Mouse (Mus musculus): ENCODE results near the gene Gchfr. TPM values are rescaled to one million over a fixed set of nuclear protein-coding genes. Genes with fewer than 3 reads are reported as not detected.

Gene Gchfr
- total and polyA plus RNA-seq, 3 experiments: 1.1 to 18.2 (median 1.8) TPM

GRCm38 (mm10) chr2:119189029-119189710 is 21.6 kb downstream of the Gchfr start:
- peaks cover 4 to 27% of the 10 kb centered on the region in 2 experiments for H3K36me3 ChIP-seq (replicated peaks in 1 of 2; ENCODE audit: control insufficient read depth in 1 of 2, insufficient read depth in 1 of 2, low read length in 1 of 2)
- dilution Hi-C loops (cut with MboI; ENCODE audit: extremely low pct_ligation_motif_present, extremely low pct_unique_long_range_greater_than_20kb, low sequenced_read_pairs): no loop called here

GRCm38 (mm10) chr2:119190969-119191368 is 23.4 kb downstream of the Gchfr start:
- DNase-seq (ENCODE audit: extremely low read depth): no peak
- no peak for TF ChIP-seq JUN (IDR thresholded peaks at IDR 0.05; ENCODE audit: insufficient read depth, low read depth, low read length)
- no peak for TF ChIP-seq IRF4 (IDR thresholded peaks at IDR 0.05; ENCODE audit: low read depth, low read length)
- TF ChIP-seq MAX (IDR thresholded peaks at IDR 0.05; ENCODE audit: low read length): no peak
- TF ChIP-seq UBTF (IDR thresholded peaks at IDR 0.05; ENCODE audit: low read depth, low read length): no peak
- no peak for TF ChIP-seq BHLHE40 (IDR thresholded peaks at IDR 0.05; ENCODE audit: low read depth, low read length)
- no peak for TF ChIP-seq E2F4 (IDR thresholded peaks at IDR 0.05; ENCODE audit: insufficient replicate concordance, low read depth, low read length)
- TF ChIP-seq MAFK (IDR thresholded peaks at IDR 0.05; ENCODE audit: insufficient replicate concordance, low read length): no peak
- no peak for TF ChIP-seq POLR2A (IDR thresholded peaks at IDR 0.05; ENCODE audit: low read depth, low read length)
- TF ChIP-seq EP300 (IDR thresholded peaks at IDR 0.05; ENCODE audit: low read length): no peak
- no peak for TF ChIP-seq MEF2A (IDR thresholded peaks at IDR 0.05; ENCODE audit: borderline replicate concordance, low read depth, low read length)
- no peak for TF ChIP-seq RAD21 (IDR thresholded peaks at IDR 0.05; ENCODE audit: low read depth, low read length)
- TF ChIP-seq NELFE (IDR thresholded peaks at IDR 0.05; ENCODE audit: low read depth, low read length): no peak
- TF ChIP-seq CHD2 (IDR thresholded peaks at IDR 0.05; ENCODE audit: low read length): no peak
- no peak for TF ChIP-seq ELF1 (IDR thresholded peaks at IDR 0.05; ENCODE audit: low read depth, low read length)
- TF ChIP-seq SMC3 (IDR thresholded peaks at IDR 0.05; ENCODE audit: low read depth, low read length): no peak
- no peak for TF ChIP-seq KAT2A (IDR thresholded peaks at IDR 0.05; ENCODE audit: insufficient replicate concordance, low read length)
- no peak for TF ChIP-seq USF2 (conservative IDR thresholded peaks at IDR 0.05; ENCODE audit: low read depth, low read length)
- Histone ChIP-seq H3K9ac (ENCODE audit: insufficient read depth, low read depth) (no peak overlapping the region), H3K79me2 (replicated peaks; ENCODE audit: control insufficient read depth, extremely low read depth, insufficient read depth, poor library complexity, severe bottlenecking) (no peaks in the 10 kb centered on the region), H3K27ac (ENCODE audit: insufficient read depth, low read depth) (no peak overlapping the region), H3K27me3 (replicated peaks) (no peaks in the 10 kb centered on the region), H3K4me2 (ENCODE audit: insufficient read depth, low read depth, poor library complexity, severe bottlenecking) (no peak overlapping the region), H3K9me3 (replicated peaks; ENCODE audit: low read length) (no peaks in the 10 kb centered on the region), H3K4me1 (ENCODE audit: control insufficient read depth in 1 of 2, insufficient read depth in 2 of 2) (peaks cover 2 to 11% of the 10 kb centered on the region in 2 experiments; a peak in 2 of 4 replicates), H3K36me3 (replicated peaks in 1 of 2; ENCODE audit: control insufficient read depth in 1 of 2, insufficient read depth in 1 of 2, low read length in 1 of 2) (peaks cover under 1 to 11% of the 10 kb centered on the region in 2 experiments), H3K4me3 (replicated peaks in 1 of 3; ENCODE audit: low read depth in 2 of 3, low read length in 2 of 3, poor library complexity in 1 of 3) (no peak overlapping the region)
- dilution Hi-C loops (cut with MboI; ENCODE audit: extremely low pct_ligation_motif_present, extremely low pct_unique_long_range_greater_than_20kb, low sequenced_read_pairs): no loop called here
- in situ Hi-C loops (cut with MboI; ENCODE audit: low pct_ligation_motif_present, low pct_unique_long_range_greater_than_20kb, low sequenced_read_pairs): loop anchor here (10.0 to 25.0 kb wide), 3 partner anchors 46 to 429 kb away; partner anchors contain the start of genes Ccdc9b and Phgr1

More at GRCm38 (mm10) chr2:119189029-119189710, 21.6 kb downstream of the Gchfr start:
- H3K27me3 ChIP-seq (replicated peaks): no peaks in the 10 kb centered on the region
- DNase-seq (ENCODE audit: extremely low read depth): peak; percentile 85
- no peaks in the 10 kb centered on the region for H3K79me2 ChIP-seq (replicated peaks; ENCODE audit: control insufficient read depth, extremely low read depth, insufficient read depth, poor library complexity, severe bottlenecking)
- H3K9me3 ChIP-seq (replicated peaks; ENCODE audit: low read length): no peaks in the 10 kb centered on the region
- TF ChIP-seq ZKSCAN1 (IDR thresholded peaks at IDR 0.05; ENCODE audit: borderline replicate concordance, low read depth, low read length): no peak
- TF ChIP-seq NELFE (IDR thresholded peaks at IDR 0.05; ENCODE audit: low read depth, low read length): no peak
- peak; percentile 93 for TF ChIP-seq SMC3 (IDR thresholded peaks at IDR 0.05; ENCODE audit: low read depth, low read length)
- TF ChIP-seq ELF1 (IDR thresholded peaks at IDR 0.05; ENCODE audit: low read depth, low read length): peak; percentile 38; the same call in 1 of the 2 replicates
- TF ChIP-seq RCOR1 (conservative IDR thresholded peaks at IDR 0.05; ENCODE audit: low read depth, low read length): no peak
- no peak for TF ChIP-seq MEF2A (IDR thresholded peaks at IDR 0.05; ENCODE audit: borderline replicate concordance, low read depth, low read length)
- TF ChIP-seq UBTF (IDR thresholded peaks at IDR 0.05; ENCODE audit: low read depth, low read length): no peak
- TF ChIP-seq JUN (IDR thresholded peaks at IDR 0.05; ENCODE audit: insufficient read depth, low read depth, low read length): no peak
- no peak for TF ChIP-seq POLR2A (IDR thresholded peaks at IDR 0.05; ENCODE audit: low read depth, low read length)
- no peak for TF ChIP-seq PAX5 (IDR thresholded peaks at IDR 0.05; ENCODE audit: low read length)
- TF ChIP-seq TBP (conservative IDR thresholded peaks at IDR 0.05; ENCODE audit: low read depth, low read length): no peak
- TF ChIP-seq MYC (IDR thresholded peaks at IDR 0.05; ENCODE audit: low read depth, low read length): 0 out of 2 replicates have a peak, but pooled peaks have one; percentile 2
- no peak for TF ChIP-seq E2F4 (IDR thresholded peaks at IDR 0.05; ENCODE audit: insufficient replicate concordance, low read depth, low read length)
- no peak for TF ChIP-seq EP300 (IDR thresholded peaks at IDR 0.05; ENCODE audit: low read length)
- TF ChIP-seq ZC3H11A (IDR thresholded peaks at IDR 0.05; ENCODE audit: low read depth, low read length): peak; percentile 70
- no peak for TF ChIP-seq KAT2A (IDR thresholded peaks at IDR 0.05; ENCODE audit: insufficient replicate concordance, low read length)
- TF ChIP-seq ZNF384 (IDR thresholded peaks at IDR 0.05; ENCODE audit: low read depth, low read length): no peak
- TF ChIP-seq HCFC1 (IDR thresholded peaks at IDR 0.05; ENCODE audit: low read depth, low read length): no peak
- TF ChIP-seq CHD1 (IDR thresholded peaks at IDR 0.05; ENCODE audit: low read depth, low read length): no peak
- TF ChIP-seq CTCF (conservative IDR thresholded peaks at IDR 0.05 in 1 of 2, IDR thresholded peaks at IDR 0.05 in 1 of 2; ENCODE audit: low read depth in 2 of 2, low read length in 2 of 2): peak; percentile 78 to 97
- no peak for TF ChIP-seq POLR2AphosphoS2 (IDR thresholded peaks at IDR 0.05; ENCODE audit: low read depth, low read length)
- TF ChIP-seq MAZ (IDR thresholded peaks at IDR 0.05; ENCODE audit: low read depth, low read length): no peak
- no peak for TF ChIP-seq ETS1 (conservative IDR thresholded peaks at IDR 0.05; ENCODE audit: low read depth, low read length)
- TF ChIP-seq USF2 (conservative IDR thresholded peaks at IDR 0.05; ENCODE audit: low read depth, low read length): no peak
- peak; percentile 100 for TF ChIP-seq RAD21 (IDR thresholded peaks at IDR 0.05; ENCODE audit: low read depth, low read length)
- TF ChIP-seq GABPA (IDR thresholded peaks at IDR 0.05; ENCODE audit: insufficient replicate concordance, low read depth, low read length): no peak
- TF ChIP-seq TCF12 (IDR thresholded peaks at IDR 0.05; ENCODE audit: low read depth, low read length): peak; percentile 24; the same call in 1 of the 2 replicates
- TF ChIP-seq MXI1 (IDR thresholded peaks at IDR 0.05; ENCODE audit: low read depth, low read length): peak; percentile 45; the same call in 1 of the 2 replicates
- TF ChIP-seq JUND (conservative IDR thresholded peaks at IDR 0.05; ENCODE audit: low read depth, low read length): no peak
- TF ChIP-seq IRF4 (IDR thresholded peaks at IDR 0.05; ENCODE audit: low read depth, low read length): peak; percentile 55
- TF ChIP-seq SIN3A (IDR thresholded peaks at IDR 0.05; ENCODE audit: low read length): 0 out of 2 replicates have a peak, but pooled peaks have one; percentile 19
- TF ChIP-seq USF1 (IDR thresholded peaks at IDR 0.05; ENCODE audit: low read depth, low read length): no peak
- TF ChIP-seq MAX (IDR thresholded peaks at IDR 0.05; ENCODE audit: low read length): no peak
- no peak for TF ChIP-seq CHD2 (IDR thresholded peaks at IDR 0.05; ENCODE audit: low read length)
- peak; percentile 58 for TF ChIP-seq BHLHE40 (IDR thresholded peaks at IDR 0.05; ENCODE audit: low read depth, low read length)
- TF ChIP-seq ZMIZ1 (IDR thresholded peaks at IDR 0.05; ENCODE audit: low read depth, low read length): no peak
- TF ChIP-seq MAFK (IDR thresholded peaks at IDR 0.05; ENCODE audit: insufficient replicate concordance, low read length): no peak
- peak; percentile 21; the same call in 1 of the 2 replicates for TF ChIP-seq NRF1 (IDR thresholded peaks at IDR 0.05; ENCODE audit: low read depth, low read length)
- peak overlapping the region; percentile 33 to 42 (median 42) for H3K4me3 ChIP-seq (replicated peaks in 1 of 3; ENCODE audit: low read depth in 2 of 3, low read length in 2 of 3, poor library complexity in 1 of 3)
- in situ Hi-C loops (cut with MboI; ENCODE audit: low pct_ligation_motif_present, low pct_unique_long_range_greater_than_20kb, low sequenced_read_pairs): loop anchor here (5.0 to 25.0 kb wide), 4 partner anchors 64 to 427 kb away; partner anchors contain the start of genes Ccdc9b and Phgr1
- peaks cover 0 to 8% of the 10 kb centered on the region in 2 experiments; a peak in 2 of 4 replicates for H3K4me1 ChIP-seq (ENCODE audit: control insufficient read depth in 1 of 2, insufficient read depth in 2 of 2)
- peak overlapping the region; percentile 34 for H3K27ac ChIP-seq (ENCODE audit: insufficient read depth, low read depth)
- peak overlapping the region; percentile 79 for H3K4me2 ChIP-seq (ENCODE audit: insufficient read depth, low read depth, poor library complexity, severe bottlenecking)
- H3K9ac ChIP-seq (ENCODE audit: insufficient read depth, low read depth): peak overlapping the region; percentile 3; the same call in 1 of the 2 replicates
